ENCODE assay signal across 32 mouse cellular contexts in the genomic region with DNA sequence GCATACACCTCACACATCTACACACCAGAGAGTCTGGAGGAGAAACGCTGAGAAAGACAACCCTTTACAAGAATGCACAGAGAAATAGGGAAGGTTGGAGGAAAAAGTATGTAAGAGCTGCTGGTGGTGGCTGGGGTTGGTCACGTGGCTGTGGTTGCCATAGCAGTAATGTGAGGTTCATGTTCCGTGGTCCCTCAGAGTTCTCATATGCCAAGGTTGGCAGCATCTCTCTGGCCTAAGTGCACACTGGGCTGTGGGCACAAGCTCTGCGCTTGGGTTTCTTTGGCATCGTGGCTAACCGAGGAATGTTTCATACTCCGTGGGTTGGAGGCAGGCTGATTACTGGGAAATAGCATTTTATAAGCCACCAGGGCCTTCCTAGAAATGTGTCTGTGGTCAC. TPM values are rescaled to one million over a fixed set of nuclear protein-coding genes. Genes with fewer than 3 reads are reported as not detected.
DNase-seq lines count a peak whose midpoint lies in the region; ATAC-seq and TF ChIP-seq lines count a peak whose summit lies in the region.
"Had no signal": no experiment of that assay in that cellular context is flagged by ENCODE, and none has a peak within 500 bp of the region (broad histone marks: within the 10 kb centered on the region; RNA-seq: fewer than 3 reads in every experiment).

No protein-coding gene starts in this region.

- H3K27ac ChIP-seq in midbrain, embryonic 11.5 days (ENCODE audit: low read depth, low read length) = no peak overlapping the region
- H3K27ac ChIP-seq in midbrain, embryonic 16.5 days (ENCODE audit: low read length) = no peak overlapping the region
- peak overlapping the region; percentile 30; the same call in 1 of the 2 replicates for H3K27ac ChIP-seq in embryonic fibroblast, embryonic 13.5 days (ENCODE audit: insufficient read depth, low read length)
- no peak overlapping the region for H3K27ac ChIP-seq in liver, embryonic 12.5 days
- H3K27ac ChIP-seq: hindbrain, embryonic 15.5 days; liver, embryonic 14.5 days; midbrain, embryonic 15.5 days; neural tube, embryonic 12.5 days had no signal

- H3K9ac ChIP-seq in midbrain, embryonic 11.5 days (ENCODE audit: low read length) = no peak overlapping the region
- H3K9ac ChIP-seq in midbrain, embryonic 16.5 days (ENCODE audit: low read depth, low read length) = no peak overlapping the region
- H3K9ac ChIP-seq in liver, embryonic 12.5 days = no peak overlapping the region
- H3K9ac ChIP-seq: hindbrain, embryonic 15.5 days; liver, embryonic 14.5 days; midbrain, embryonic 15.5 days; neural tube, embryonic 12.5 days had no signal

- TF ChIP-seq CTCF in embryonic fibroblast, embryonic 13.5 days (IDR thresholded peaks at IDR 0.05; ENCODE audit: borderline replicate concordance, insufficient read depth, low read length) = no peak

- no peak for TF ChIP-seq POLR2A in embryonic fibroblast, embryonic 13.5 days (IDR thresholded peaks at IDR 0.05; ENCODE audit: low read depth, low read length)

- H3K4me3 ChIP-seq in midbrain, embryonic 11.5 days (ENCODE audit: low read depth, low read length) = no peak overlapping the region
- no peak overlapping the region for H3K4me3 ChIP-seq in midbrain, embryonic 16.5 days (ENCODE audit: low read depth, low read length)
- no peak overlapping the region for H3K4me3 ChIP-seq in embryonic fibroblast, embryonic 13.5 days (ENCODE audit: insufficient read depth, low read length)
- no peak overlapping the region for H3K4me3 ChIP-seq in liver, embryonic 12.5 days
- H3K4me3 ChIP-seq: heart, adult 2 months; heart, embryonic 13.5 days; hindbrain, embryonic 15.5 days; midbrain, embryonic 15.5 days; neural tube, embryonic 12.5 days had no signal

- H3K27me3 ChIP-seq in midbrain, embryonic 11.5 days (ENCODE audit: control insufficient read depth, insufficient read depth, low read length) = no peaks in the 10 kb centered on the region
- H3K27me3 ChIP-seq in midbrain, embryonic 16.5 days (ENCODE audit: control insufficient read depth, insufficient read depth, low read depth, low read length) = no peaks in the 10 kb centered on the region
- no peaks in the 10 kb centered on the region for H3K27me3 ChIP-seq in liver, embryonic 12.5 days (replicated peaks)
- H3K27me3 ChIP-seq: hindbrain, embryonic 15.5 days; midbrain, embryonic 15.5 days; neural tube, embryonic 12.5 days; Patski had no signal

- DNase-seq in cerebellum, postnatal 14 days = peak; percentile 62 to 70
- no peak for DNase-seq in cerebellum, postnatal 4 days (ENCODE audit: low spot score in 2 of 2)
- DNase-seq in midbrain, embryonic 11.5 days (ENCODE audit: low spot score, missing footprints) = peak; percentile 26
- no peak for DNase-seq in spleen, postnatal 4 days (ENCODE audit: low spot score in 2 of 2)
- DNase-seq: cerebellum, adult 11 months; gastrocnemius, postnatal 36 days; heart, adult 2 months; heart, postnatal 10 days; kidney, adult 11 months; kidney, postnatal 14 days; lung, adult 2 months; lung, postnatal 10 days; right cerebral cortex, adult 18-20 months; thymus, postnatal 4 days had no signal

- 95% methylated on average over 7 of the region's 7 CpGs for WGBS in midbrain, embryonic 11.5 days
- WGBS in midbrain, embryonic 16.5 days = 89% methylated on average over 7 of the region's 7 CpGs
- 62% methylated on average over 7 of the region's 7 CpGs for WGBS in liver, embryonic 12.5 days (ENCODE audit: insufficient replicate concordance)

- no peak for ATAC-seq in midbrain, embryonic 11.5 days (ENCODE audit: low FRiP score)
- ATAC-seq in midbrain, embryonic 16.5 days = no peak
- no peak for ATAC-seq in liver, embryonic 12.5 days
- ATAC-seq: forebrain, embryonic 14.5 days; inflammation-experienced regulatory T-cells, adult 6 months; midbrain, embryonic 15.5 days; Patski had no signal

- H3K4me1 ChIP-seq in midbrain, embryonic 11.5 days (ENCODE audit: control insufficient read depth, insufficient read depth, low read length) = no peaks in the 10 kb centered on the region
- H3K4me1 ChIP-seq in midbrain, embryonic 16.5 days (ENCODE audit: control insufficient read depth, insufficient read depth, low read length) = no peaks in the 10 kb centered on the region
- H3K4me1 ChIP-seq in embryonic fibroblast, embryonic 13.5 days (ENCODE audit: control insufficient read depth, insufficient read depth, low read length) = peaks cover 11% of the 10 kb centered on the region
- H3K4me1 ChIP-seq in liver, embryonic 12.5 days = no peaks in the 10 kb centered on the region
- H3K4me1 ChIP-seq: midbrain, embryonic 15.5 days; neural tube, embryonic 12.5 days had no signal

- H3K4me2 ChIP-seq in midbrain, embryonic 11.5 days = no peak overlapping the region
- H3K4me2 ChIP-seq in midbrain, embryonic 16.5 days (ENCODE audit: low read length) = no peak overlapping the region
- no peak overlapping the region for H3K4me2 ChIP-seq in liver, embryonic 12.5 days
- H3K4me2 ChIP-seq: heart, embryonic 13.5 days; hindbrain, embryonic 15.5 days; midbrain, embryonic 15.5 days; neural tube, embryonic 12.5 days had no signal

- H3K9me3 ChIP-seq in midbrain, embryonic 11.5 days (ENCODE audit: control insufficient read depth, low read length) = no peaks in the 10 kb centered on the region
- no peaks in the 10 kb centered on the region for H3K9me3 ChIP-seq in midbrain, embryonic 16.5 days (replicated peaks; ENCODE audit: control insufficient read depth, low read length, poor library complexity, severe bottlenecking)
- no peaks in the 10 kb centered on the region for H3K9me3 ChIP-seq in liver, embryonic 12.5 days (replicated peaks)
- H3K9me3 ChIP-seq: heart, embryonic 13.5 days; hindbrain, embryonic 15.5 days; midbrain, embryonic 15.5 days; neural tube, embryonic 12.5 days had no signal

- no peaks in the 10 kb centered on the region for H3K36me3 ChIP-seq in midbrain, embryonic 11.5 days (ENCODE audit: control insufficient read depth, insufficient read depth, low read length)
- H3K36me3 ChIP-seq in midbrain, embryonic 16.5 days (ENCODE audit: control insufficient read depth, insufficient read depth, low read length) = no peaks in the 10 kb centered on the region
- peaks cover 5% of the 10 kb centered on the region; the same call in 1 of the 2 replicates for H3K36me3 ChIP-seq in liver, embryonic 12.5 days
- H3K36me3 ChIP-seq: G1E; hindbrain, embryonic 15.5 days; midbrain, embryonic 15.5 days; neural tube, embryonic 12.5 days had no signal

RNA-seq across cellular contexts. Expression of gene Orm1, which starts 32.9 kb away (rescaled TPM):
- polyA plus RNA-seq in midbrain, embryonic 11.5 days (2014; fragmentation: Nextera tagmentation; extraction: Ambion mirVana) = not detected in 2 replicates
- polyA plus RNA-seq in midbrain, embryonic 16.5 days (2015; fragmentation: Nextera tagmentation; extraction: Ambion mirVana) = not detected in 2 replicates
- not detected in 2 replicates for polyA plus RNA-seq in embryonic fibroblast, embryonic 13.5 days (2011; ENCODE audit: insufficient read length, low read depth, missing spikeins)
- not detected in 2 replicates for polyA plus RNA-seq in liver, embryonic 12.5 days (2016; fragmentation: Nextera tagmentation; extraction: Ambion mirVana)
- polyA plus RNA-seq: embryonic facial prominence, embryonic 11.5 days; forebrain, embryonic 14.5 days; G1E; heart, embryonic 13.5 days; hindbrain, embryonic 15.5 days; inflammation-experienced regulatory T-cells, adult 6 months; kidney, embryonic 14.5 days; liver, embryonic 14.5 days; midbrain, embryonic 15.5 days; neural tube, embryonic 12.5 days; testis, adult 2 months had no signal

RNA-seq across cellular contexts. Expression of gene Orm3, which starts 44.5 kb away (rescaled TPM):
- polyA plus RNA-seq in midbrain, embryonic 11.5 days (2014; fragmentation: Nextera tagmentation; extraction: Ambion mirVana) = not detected in 2 replicates
- polyA plus RNA-seq in midbrain, embryonic 16.5 days (2015; fragmentation: Nextera tagmentation; extraction: Ambion mirVana) = not detected in 2 replicates
- polyA plus RNA-seq in embryonic fibroblast, embryonic 13.5 days (2011; ENCODE audit: insufficient read length, low read depth, missing spikeins) = not detected in 2 replicates
- polyA plus RNA-seq in liver, embryonic 12.5 days (2016; fragmentation: Nextera tagmentation; extraction: Ambion mirVana) = not detected in 2 replicates
- polyA plus RNA-seq: embryonic facial prominence, embryonic 11.5 days; forebrain, embryonic 14.5 days; G1E; heart, adult 2 months; heart, embryonic 13.5 days; hindbrain, embryonic 15.5 days; kidney, embryonic 14.5 days; limb, embryonic 14.5 days; liver, embryonic 14.5 days; midbrain, embryonic 15.5 days; neural tube, embryonic 12.5 days; spleen, adult 2 months; testis, adult 2 months; thymus, postnatal 0 days had no signal

RNA-seq across cellular contexts. Expression of gene Orm2, which starts 50.8 kb away (rescaled TPM):
- polyA plus RNA-seq in midbrain, embryonic 11.5 days (2014; fragmentation: Nextera tagmentation; extraction: Ambion mirVana) = not detected in 2 replicates
- not detected in 2 replicates for polyA plus RNA-seq in midbrain, embryonic 16.5 days (2015; fragmentation: Nextera tagmentation; extraction: Ambion mirVana)
- not detected in 2 replicates for polyA plus RNA-seq in embryonic fibroblast, embryonic 13.5 days (2011; ENCODE audit: insufficient read length, low read depth, missing spikeins)
- polyA plus RNA-seq in liver, embryonic 12.5 days (2016; fragmentation: Nextera tagmentation; extraction: Ambion mirVana) = not detected in 2 replicates
- polyA plus RNA-seq: embryonic facial prominence, embryonic 11.5 days; forebrain, embryonic 14.5 days; G1E; heart, adult 2 months; heart, embryonic 13.5 days; hindbrain, embryonic 15.5 days; kidney, embryonic 14.5 days; limb, embryonic 14.5 days; liver, embryonic 14.5 days; midbrain, embryonic 15.5 days; neural tube, embryonic 12.5 days; spleen, adult 2 months; testis, adult 2 months had no signal

Comparison
In these comparisons a context has a peak if more than half of its experiments do, and no peak if none do; other contexts are left out.
1. DNase-seq: peak in cerebellum, postnatal 14 days (2 of 2) and midbrain, embryonic 11.5 days (single experiment); none in cerebellum, postnatal 4 days (0 of 2) and spleen, postnatal 4 days (0 of 2).